Mouse (Mus musculus) left cerebral cortex, adult 2 months (tissue): Measurements from ENCODE around the gene Numa1. TPM values are rescaled to one million over a fixed set of nuclear protein-coding genes. Genes with fewer than 3 reads are reported as not detected.

ENCODE experiments used
- DNase-seq, 2 experiments: peaks; one replicate each; pipeline ENCODE4 v3.0.0; 2021 to 2022; ENCODE audit warnings: low spot score in 2 of 2, mixed read lengths in 1 of 2; ENCODE audit errors: extremely low spot score in 1 of 2
- H3K27ac ChIP-seq: fragments of 200-600 bp; 2 replicates; pipeline ENCODE4 v1.8.1; 2022
- H3K4me3 ChIP-seq: fragments of 200-600 bp; 2 replicates; pipeline ENCODE4 v1.8.1; 2022
- CTCF ChIP-seq: fragments of 200-600 bp; IDR thresholded peaks from 2 replicates; pipeline ENCODE4 v1.8.1; 2022; ENCODE audit warnings: antibody characterized with exemption, mild to moderate bottlenecking, moderate library complexity
- intact Hi-C: fragments of 180-260 bp; cut with DNase I; formaldehyde crosslinking; loops from one replicate; pipeline ENCODE4 v1.15.1; 2025
- long read RNA-seq, 2 experiments: library from polyadenylated mRNA; stranded (forward); transcript quantifications; one replicate each; pipeline ENCODE4 v2.0.0; 2021; ENCODE audit warnings: borderline mapping rate in 2 of 2
- total RNA-seq, 2 experiments: library from RNA; stranded (reverse); gene quantifications; 2 replicates each; pipeline ENCODE4 v1.2.3; 2021

The Numa1 gene
- 100 to 1,000 TPM in 1 of 2 experiments, 10 to 100 TPM in 1; 96.8 to 101 TPM for total RNA-seq
- long read RNA-seq, experiment 1, transcript Numa1-202 (13 exons, 2,934 nt), result major isoform, 28 of 75 reads
- long read RNA-seq, experiment 1, partial matches to known transcripts, result 10 of 75 reads
- long read RNA-seq, experiment 1, other reads (novel, unspliced or antisense), result 37 of 75 reads
- long read RNA-seq, experiment 2, transcript Numa1-202 (13 exons, 2,934 nt), result major isoform, 9 of 40 reads
- long read RNA-seq, experiment 2, partial matches to known transcripts, result 11 of 40 reads
- long read RNA-seq, experiment 2, other reads (novel, unspliced or antisense), result 20 of 40 reads

GRCm38 (mm10) chr7:101933751-101934240, at the start of gene Numa1, which contains the start of gene Lrrc51:
TSS of gene Numa1 (plus strand) at chr7:101934111.
TSS of gene Lrrc51 (minus strand) at chr7:101933895.
- Histone ChIP-seq H3K27ac (peak within 1 kb of the TSS; percentile 79), H3K4me3 (peak within 1 kb of the TSS; percentile 60)
- peak; percentile 95 to 96 for DNase-seq
- intact Hi-C loops, result loop anchor here (1.0 to 2.0 kb wide), 4 partner anchors 27 to 132 kb away; partner anchors contain the start of genes Rnf121, Tomt, Xndc1 and Xntrpc
- no peak for TF ChIP-seq CTCF

DNA sequence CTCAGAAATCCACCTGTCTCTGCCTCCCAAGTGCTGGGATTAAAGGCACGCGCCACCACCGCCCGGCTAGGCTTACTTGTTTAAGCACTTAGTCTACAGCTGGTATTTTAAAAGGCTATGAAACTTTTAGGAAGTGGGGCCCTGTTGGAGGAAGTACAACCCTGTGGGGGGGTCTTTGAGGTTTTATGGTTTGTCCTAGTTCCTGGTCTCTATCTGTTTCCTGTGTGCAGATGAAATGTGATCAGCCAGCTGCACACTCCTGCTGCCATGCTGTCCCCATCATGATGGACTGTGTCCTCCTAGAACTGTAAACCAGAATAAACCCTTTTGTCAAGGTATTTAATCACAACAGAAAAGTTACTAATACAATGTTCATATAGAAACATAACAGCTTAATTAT, 49.8 kb upstream of the Numa1 start:
- intact Hi-C loops, result loop anchor here (5.0 kb wide), 1 partner anchor 47 kb away; the partner anchor contains the start of gene Inppl1
- no peak overlapping the region for H3K4me3 ChIP-seq
- TF ChIP-seq CTCF, result no peak
- DNase-seq, result no peak
- no peak overlapping the region for H3K27ac ChIP-seq

DNA sequence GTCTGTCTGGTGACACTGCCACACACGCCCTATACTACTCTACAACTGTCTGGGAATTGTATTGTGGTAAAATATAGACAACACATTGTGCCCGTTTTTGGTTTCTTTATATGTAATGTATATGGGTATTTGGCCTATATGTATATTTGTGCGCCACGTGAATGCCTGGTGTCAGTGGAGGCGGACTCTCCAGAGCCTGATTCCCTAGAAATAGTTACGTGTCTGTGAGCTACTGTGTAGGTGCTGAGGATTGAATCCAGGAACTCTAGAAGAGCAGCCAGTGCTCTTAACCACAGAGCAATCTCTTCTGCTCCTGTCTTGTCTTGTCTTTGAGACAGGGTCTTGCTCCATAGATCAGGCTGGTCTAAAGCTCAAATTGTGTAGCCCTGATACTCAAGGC, 47.6 kb upstream of the Numa1 start:
- DNase-seq, result no peak
- intact Hi-C loops, result no loop called here
- no peak for TF ChIP-seq CTCF

DNA sequence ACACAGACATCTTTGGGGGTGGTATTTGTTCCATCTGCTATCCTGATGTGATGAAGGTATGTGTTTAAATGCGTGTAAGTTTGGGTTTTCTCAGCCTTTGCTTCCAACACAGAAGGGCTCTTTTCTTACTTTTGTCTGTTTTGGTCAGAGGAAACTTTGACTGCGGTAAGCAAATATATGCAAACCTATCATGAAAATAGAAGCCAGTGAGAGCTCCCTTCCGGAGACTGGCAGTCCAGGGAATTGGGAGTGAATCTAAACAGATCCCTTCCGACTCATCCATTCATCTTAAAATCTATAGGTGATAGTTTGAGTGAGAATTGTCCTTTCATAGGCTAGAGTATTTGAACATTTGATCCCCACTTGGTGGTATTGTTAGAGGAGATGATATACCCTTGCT, 45.5 kb upstream of the Numa1 start:
- no peak overlapping the region for H3K4me3 ChIP-seq
- no peak for TF ChIP-seq CTCF
- DNase-seq, result no peak
- no peak overlapping the region for H3K27ac ChIP-seq
- intact Hi-C loops, result no loop called here

More for the DNA sequence above, 47.6 kb upstream of the Numa1 start:
- Histone ChIP-seq H3K27ac (no peak overlapping the region), H3K4me3 (no peak overlapping the region)

GRCm38 (mm10) chr7:101895695-101896094, 38.2 kb upstream of the Numa1 start:
- peak overlapping the region; percentile 72 for H3K4me3 ChIP-seq
- H3K27ac ChIP-seq, result peak overlapping the region; percentile 90
- intact Hi-C loops, result loop anchor here (1.0 to 5.0 kb wide), 3 partner anchors 37 to 228 kb away; partner anchors contain the start of gene Lrrc51
- no peak for DNase-seq
- TF ChIP-seq CTCF, result no peak; the same call in 1 of the 2 replicates

GRCm38 (mm10) chr7:101896104-101897066, 37.5 kb upstream of the Numa1 start:
- intact Hi-C loops, result loop anchor here (1.0 to 5.0 kb wide), 3 partner anchors 36 to 229 kb away; partner anchors contain the start of gene Lrrc51
- TF ChIP-seq CTCF, result no peak
- Histone ChIP-seq H3K4me3 (peak overlapping the region; percentile 72), H3K27ac (peak overlapping the region; percentile 91)
- DNase-seq, result peak; percentile 91 to 95

DNA sequence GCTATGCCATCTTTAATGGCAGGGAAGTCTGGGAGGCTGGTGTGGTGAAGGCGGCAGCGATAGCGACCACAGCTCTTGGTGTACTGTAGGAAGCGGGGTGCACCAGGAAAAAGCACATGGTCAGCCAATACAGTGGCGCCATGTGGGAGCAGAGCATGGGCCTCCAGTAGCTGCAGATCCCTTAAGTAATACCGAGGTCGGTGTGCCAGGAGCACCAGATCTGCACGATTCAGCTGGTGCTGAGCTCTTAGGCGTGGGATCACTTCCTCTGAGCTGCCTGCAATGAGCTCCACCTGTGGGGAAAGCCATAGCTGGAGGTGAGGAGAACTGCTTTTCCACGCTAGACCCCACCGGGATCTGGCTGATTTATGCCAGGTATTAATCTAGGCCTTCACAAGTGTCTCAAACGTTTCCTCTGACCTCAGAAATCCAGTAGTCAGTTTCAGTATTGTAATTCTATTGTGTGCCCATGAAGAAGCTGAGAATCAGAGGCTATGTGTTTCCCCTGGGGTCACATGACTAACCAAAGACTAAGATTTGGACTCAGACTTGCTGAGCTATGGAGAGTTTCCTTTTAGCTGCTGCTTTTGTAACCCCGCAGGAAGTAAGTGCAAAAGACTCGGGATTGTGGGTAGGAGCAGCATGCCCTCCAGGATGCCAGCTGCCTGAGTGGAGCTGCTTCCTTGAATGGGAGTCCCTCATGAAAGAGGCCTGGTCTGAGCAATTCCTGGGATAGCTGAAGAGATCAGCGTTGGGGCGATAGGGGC, 33.4 kb upstream of the Numa1 start:
- TF ChIP-seq CTCF, result no peak
- DNase-seq, result no peak
- H3K4me3 ChIP-seq, result no peak overlapping the region
- intact Hi-C loops, result no loop called here
- no peak overlapping the region for H3K27ac ChIP-seq

GRCm38 (mm10) chr7:101901969-101902368, 31.9 kb upstream of the Numa1 start:
- intact Hi-C loops, result no loop called here
- no peak for TF ChIP-seq CTCF
- H3K27ac ChIP-seq, result no peak overlapping the region
- H3K4me3 ChIP-seq, result no peak overlapping the region
- DNase-seq, result no peak

- no peak for DNase-seq
- Histone ChIP-seq H3K27ac (no peak overlapping the region), H3K4me3 (no peak overlapping the region)
- TF ChIP-seq CTCF, result no peak; the same call in 1 of the 2 replicates
- intact Hi-C loops, result no loop called here
Measured at GRCm38 (mm10) chr7:101902846-101903245, 31.1 kb upstream of the Numa1 start.

- Histone ChIP-seq H3K27ac (peak within 1 kb of the TSS; percentile 99), H3K4me3 (peak within 1 kb of the TSS; percentile 91)
- intact Hi-C loops, result loop anchor here (2.0 to 5.0 kb wide), 2 partner anchors 27 to 243 kb away; partner anchors contain the start of genes Clpb and Lrrc51
- TF ChIP-seq CTCF, result peak; percentile 6
- DNase-seq, result peak; percentile 99 to 100
Measured at GRCm38 (mm10) chr7:101905561-101906286, 28.2 kb upstream of the Numa1 start, which contains the start of gene Lamtor1. TSS of gene Lamtor1 (plus strand) at chr7:101905904.
